Mouse (Mus musculus): ENCODE measurements at regions not wholly inside any gene's neighbourhood (a gene's known extent, or its start where the extent isn't known, plus 50 kb on each side); places are given as distances from the start of the nearest gene placed in this dataset.

- Histone ChIP-seq H3K4me3 (no peak overlapping the region), H3K36me3 (no peaks in the 10 kb centered on the region), H3K4me2 (no peak overlapping the region), H3K27me3 (no peaks in the 10 kb centered on the region), H3K9me3 (no peaks in the 10 kb centered on the region), H3K27ac (replicated peaks) (no peak overlapping the region), H3K9ac (no peak overlapping the region), H3K4me1 (replicated peaks) (no peaks in the 10 kb centered on the region)
- 87% methylated on average over 7 of the region's 7 CpGs for WGBS
- ATAC-seq (ENCODE audit: low read depth): no peak
Measured at GRCm38 (mm10) chr1:94207859-94208258, 155.5 kb upstream of the Pdcd1 start.

GRCm38 (mm10) chr1:94203281-94203680, 150.9 kb upstream of the Pdcd1 start:
- Histone ChIP-seq H3K4me3 (no peak overlapping the region), H3K4me2 (no peak overlapping the region), H3K27ac (replicated peaks) (no peak overlapping the region), H3K9me3 (no peaks in the 10 kb centered on the region), H3K36me3 (no peaks in the 10 kb centered on the region), H3K9ac (no peak overlapping the region), H3K4me1 (replicated peaks) (no peaks in the 10 kb centered on the region), H3K27me3 (no peaks in the 10 kb centered on the region)
- WGBS: 88% methylated on average over 3 of the region's 3 CpGs
- no peak for ATAC-seq (ENCODE audit: low read depth)

- Histone ChIP-seq H3K4me1 (replicated peaks) (no peaks in the 10 kb centered on the region), H3K27ac (replicated peaks) (no peak overlapping the region), H3K36me3 (no peaks in the 10 kb centered on the region), H3K9ac (no peak overlapping the region), H3K4me3 (no peak overlapping the region), H3K27me3 (no peaks in the 10 kb centered on the region), H3K9me3 (no peaks in the 10 kb centered on the region), H3K4me2 (no peak overlapping the region)
- no peak for ATAC-seq (ENCODE audit: low read depth)
- WGBS: 88% methylated on average over 2 of the region's 2 CpGs
Measured at GRCm38 (mm10) chr1:94183876-94184275, 131.5 kb upstream of the Pdcd1 start.

- H3K4me3 ChIP-seq: no peak overlapping the region
- no peak overlapping the region for H3K27ac ChIP-seq (replicated peaks)
- H3K36me3 ChIP-seq: no peaks in the 10 kb centered on the region
- H3K4me1 ChIP-seq (replicated peaks): no peaks in the 10 kb centered on the region
- 89% methylated on average over 4 of the region's 4 CpGs for WGBS
- no peak overlapping the region for H3K4me2 ChIP-seq
- no peak overlapping the region for H3K9ac ChIP-seq
- no peaks in the 10 kb centered on the region for H3K27me3 ChIP-seq
- no peaks in the 10 kb centered on the region for H3K9me3 ChIP-seq
- no peak for ATAC-seq (ENCODE audit: low read depth)
Measured at GRCm38 (mm10) chr1:94149958-94150357, 97.6 kb upstream of the Pdcd1 start.

GRCm38 (mm10) chr1:94147015-94147414, 94.7 kb upstream of the Pdcd1 start:
- Histone ChIP-seq H3K36me3 (no peaks in the 10 kb centered on the region), H3K27me3 (no peaks in the 10 kb centered on the region), H3K4me2 (no peak overlapping the region), H3K4me3 (no peak overlapping the region), H3K27ac (replicated peaks) (no peak overlapping the region), H3K9me3 (no peaks in the 10 kb centered on the region), H3K9ac (no peak overlapping the region), H3K4me1 (replicated peaks) (no peaks in the 10 kb centered on the region)
- WGBS: 87% methylated on average over 4 of the region's 4 CpGs
- ATAC-seq (ENCODE audit: low read depth): no peak

GRCm38 (mm10) chr1:94140518-94140917, 88.2 kb upstream of the Pdcd1 start:
- no peak for ATAC-seq (ENCODE audit: low read depth)
- H3K4me3 ChIP-seq: no peak overlapping the region
- 76% methylated on average over 3 of the region's 3 CpGs for WGBS

GRCm38 (mm10) chr1:94139445-94140062, 87.2 kb upstream of the Pdcd1 start:
- Histone ChIP-seq H3K4me1 (replicated peaks) (no peaks in the 10 kb centered on the region), H3K27ac (replicated peaks) (no peak overlapping the region), H3K27me3 (no peaks in the 10 kb centered on the region), H3K9ac (no peak overlapping the region), H3K36me3 (no peaks in the 10 kb centered on the region), H3K4me2 (no peak overlapping the region), H3K4me3 (no peak overlapping the region), H3K9me3 (no peaks in the 10 kb centered on the region)
- no peak; the same call in 1 of the 2 replicates for ATAC-seq (ENCODE audit: low read depth)
- WGBS: 83% methylated on average over 5 of the region's 5 CpGs

More at GRCm38 (mm10) chr1:94140518-94140917, 88.2 kb upstream of the Pdcd1 start:
- Histone ChIP-seq H3K27ac (replicated peaks) (no peak overlapping the region), H3K27me3 (no peaks in the 10 kb centered on the region), H3K4me2 (no peak overlapping the region), H3K36me3 (no peaks in the 10 kb centered on the region), H3K4me1 (replicated peaks) (no peaks in the 10 kb centered on the region), H3K9ac (no peak overlapping the region), H3K9me3 (no peaks in the 10 kb centered on the region)

GRCm38 (mm10) chr1:94136731-94137130, 84.4 kb upstream of the Pdcd1 start:
- WGBS: 88% methylated on average over 8 of the region's 8 CpGs
- Histone ChIP-seq H3K4me2 (no peak overlapping the region), H3K4me1 (replicated peaks) (no peaks in the 10 kb centered on the region), H3K27ac (replicated peaks) (no peak overlapping the region), H3K36me3 (no peaks in the 10 kb centered on the region), H3K9me3 (no peaks in the 10 kb centered on the region), H3K9ac (no peak overlapping the region), H3K4me3 (no peak overlapping the region), H3K27me3 (no peaks in the 10 kb centered on the region)
- ATAC-seq (ENCODE audit: low read depth): no peak

All from neural tube, embryonic 13.5 days (tissue).